Mouse (Mus musculus) MEL (cell line): ENCODE results near the gene Sugp2.

Source experiments
- BHLHE40 ChIP-seq: IDR thresholded peaks from 2 replicates; pipeline ENCODE4 v1.6.1; 2012; ENCODE audit warnings: low read depth, mild to moderate bottlenecking, inconsistent platforms, low read length, improper control_type of control experiment, borderline replicate concordance
- CTCF ChIP-seq, 3 experiments: IDR thresholded peaks in 2 of 3; conservative IDR thresholded peaks in 1 of 3; 2 replicates each; pipeline ENCODE4 v1.5.1; 2011 to 2012; ENCODE audit warnings: low read length in 3 of 3, low read depth in 2 of 3, mild to moderate bottlenecking in 2 of 3, improper control_type of control experiment in 1 of 3, inconsistent platforms in 1 of 3, mixed read lengths in 1 of 3, moderate library complexity in 1 of 3; ENCODE audit not compliant: control insufficient read depth in 1 of 3, insufficient read depth in 1 of 3, poor library complexity in 1 of 3, severe bottlenecking in 1 of 3
- EP300 ChIP-seq, 2 experiments: IDR thresholded peaks; 2 replicates each; pipeline ENCODE4 v1.6.1; 2011; ENCODE audit warnings: improper control_type of control experiment in 2 of 2, low read length in 2 of 2, low read depth in 1 of 2, mild to moderate bottlenecking in 1 of 2
- GATA1 ChIP-seq: IDR thresholded peaks from 2 replicates; pipeline ENCODE4 v1.6.1; 2011; ENCODE audit warnings: low read depth, low read length, improper control_type of control experiment
- HCFC1 ChIP-seq: IDR thresholded peaks from 2 replicates; pipeline ENCODE4 v1.6.1; 2012; ENCODE audit warnings: low read depth, mild to moderate bottlenecking, inconsistent platforms, low read length, improper control_type of control experiment, moderate library complexity
- KAT2A ChIP-seq: conservative IDR thresholded peaks from 2 replicates; pipeline ENCODE4 v1.6.1; 2012; ENCODE audit warnings: low read depth, low read length, improper control_type of control experiment, inconsistent platforms
- NRF1 ChIP-seq: IDR thresholded peaks from 2 replicates; pipeline ENCODE4 v1.6.1; 2014; ENCODE audit warnings: low read depth, mild to moderate bottlenecking, inconsistent platforms, low read length, improper control_type of control experiment, moderate library complexity; ENCODE audit not compliant: poor library complexity, insufficient read depth, severe bottlenecking
- POLR2A ChIP-seq, 2 experiments: IDR thresholded peaks; 2 replicates each; pipeline ENCODE4 v1.6.1; 2011 to 2012; ENCODE audit warnings: low read length in 2 of 2, mild to moderate bottlenecking in 2 of 2, control low read depth in 1 of 2, improper control_type of control experiment in 1 of 2, low read depth in 1 of 2, moderate library complexity in 1 of 2; ENCODE audit not compliant: control insufficient read depth in 1 of 2, insufficient read depth in 1 of 2, poor library complexity in 1 of 2
- POLR2AphosphoS2 ChIP-seq: IDR thresholded peaks from 2 replicates; pipeline ENCODE4 v1.6.1; 2011; ENCODE audit warnings: low read length, improper control_type of control experiment
- SMC3 ChIP-seq: IDR thresholded peaks from 2 replicates; pipeline ENCODE4 v1.6.1; 2011; ENCODE audit warnings: low read depth, low read length, improper control_type of control experiment
- TBP ChIP-seq: IDR thresholded peaks from 2 replicates; pipeline ENCODE4 v1.8.0; 2011; ENCODE audit warnings: low read depth, low read length, improper control_type of control experiment
- USF1 ChIP-seq: IDR thresholded peaks from 2 replicates; pipeline ENCODE4 v1.6.1; 2014; ENCODE audit warnings: low read depth, mild to moderate bottlenecking, inconsistent platforms, low read length, improper control_type of control experiment, moderate library complexity

GRCm38 (mm10) chr8:70247841-70248240, 13.8 kb downstream of the Sugp2 start:
- TF ChIP-seq POLR2A (IDR thresholded peaks at IDR 0.05; ENCODE audit: control insufficient read depth in 1 of 2, insufficient read depth in 1 of 2, low read depth in 1 of 2, low read length in 2 of 2, poor library complexity in 1 of 2), result no peak
- no peak for TF ChIP-seq CTCF (IDR thresholded peaks at IDR 0.05 in 2 of 3, conservative IDR thresholded peaks at IDR 0.05 in 1 of 3; ENCODE audit: control insufficient read depth in 1 of 3, insufficient read depth in 1 of 3, low read depth in 2 of 3, low read length in 3 of 3, poor library complexity in 1 of 3, severe bottlenecking in 1 of 3)
- no peak for TF ChIP-seq KAT2A
- no peak for TF ChIP-seq TBP
- TF ChIP-seq GATA1, result no peak
- TF ChIP-seq BHLHE40, result no peak
- TF ChIP-seq POLR2AphosphoS2, result no peak
- TF ChIP-seq HCFC1, result no peak
- TF ChIP-seq NRF1, result no peak
- no peak for TF ChIP-seq USF1
- no peak for TF ChIP-seq EP300 (IDR thresholded peaks at IDR 0.05; ENCODE audit: low read depth in 1 of 2, low read length in 2 of 2)
- no peak for TF ChIP-seq SMC3
